Mouse (Mus musculus) E14TG2a.4 (cell line): Measurements from ENCODE around the gene Ncbp1.
A peak's percentile ranks its signal among the peaks of the same experiment; 100 is the strongest.

ENCODE experiments used
- H3K27me3 ChIP-seq: 2 replicates; pipeline ENCODE4 v1.6.1; 2014; ENCODE audit warnings: low read length, control low read depth; ENCODE audit not compliant: insufficient read depth
- H3K36me3 ChIP-seq: 2 replicates; pipeline ENCODE4 v1.6.1; 2014; ENCODE audit warnings: low read length, control low read depth; ENCODE audit not compliant: insufficient read depth
- H3K4me1 ChIP-seq: replicated peaks from 2 replicates; pipeline ENCODE4 v1.6.1; 2014; ENCODE audit warnings: low read depth, low read length, control low read depth
- H3K4me3 ChIP-seq: replicated peaks from 2 replicates; pipeline ENCODE4 v1.5.1; 2014; ENCODE audit warnings: mild to moderate bottlenecking, low read length
- H3K9me3 ChIP-seq: 2 replicates; pipeline ENCODE4 v1.6.1; 2014; ENCODE audit warnings: low read length, control low read depth
- CTCF ChIP-seq: conservative IDR thresholded peaks from 2 replicates; pipeline ENCODE4 v1.5.1; 2014; ENCODE audit warnings: low read length
- NANOG ChIP-seq: IDR thresholded peaks from 2 replicates; pipeline ENCODE4 v1.6.1; 2014; ENCODE audit warnings: borderline replicate concordance, low read length, mixed read lengths
- POU5F1 ChIP-seq: IDR thresholded peaks from 2 replicates; pipeline ENCODE4 v1.6.1; 2014; ENCODE audit warnings: low read length, borderline replicate concordance

The Ncbp1 gene

DNA sequence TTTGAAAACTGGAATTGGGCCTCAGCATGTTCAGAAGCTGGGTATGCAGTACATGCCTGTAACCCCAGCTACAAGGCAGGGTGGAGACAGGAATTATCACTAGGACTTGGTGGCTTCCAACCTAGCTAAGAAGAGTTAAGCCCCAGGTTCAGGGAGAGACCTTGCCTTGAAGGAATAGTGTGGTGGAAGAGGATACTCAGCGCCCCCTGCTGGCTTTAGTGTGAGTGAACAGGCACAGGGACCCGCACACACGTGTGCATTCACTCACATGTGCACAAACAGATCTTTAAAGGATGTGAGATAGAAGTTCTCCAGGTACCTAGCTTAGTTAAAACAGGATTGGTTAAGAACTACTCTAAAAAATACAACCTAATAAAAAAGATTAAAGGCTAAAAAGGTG lies 5.9 kb downstream of the Ncbp1 start:
- TF ChIP-seq POU5F1 (no peak), NANOG (no peak), CTCF (peak; percentile 54)
- Histone ChIP-seq H3K27me3 (peaks cover 5% of the 10 kb centered on the region; the same call in 1 of the 2 replicates), H3K36me3 (peaks cover 42% of the 10 kb centered on the region), H3K4me1 (peaks cover 26% of the 10 kb centered on the region), H3K9me3 (no peaks in the 10 kb centered on the region), H3K4me3 (no peak overlapping the region)

DNA sequence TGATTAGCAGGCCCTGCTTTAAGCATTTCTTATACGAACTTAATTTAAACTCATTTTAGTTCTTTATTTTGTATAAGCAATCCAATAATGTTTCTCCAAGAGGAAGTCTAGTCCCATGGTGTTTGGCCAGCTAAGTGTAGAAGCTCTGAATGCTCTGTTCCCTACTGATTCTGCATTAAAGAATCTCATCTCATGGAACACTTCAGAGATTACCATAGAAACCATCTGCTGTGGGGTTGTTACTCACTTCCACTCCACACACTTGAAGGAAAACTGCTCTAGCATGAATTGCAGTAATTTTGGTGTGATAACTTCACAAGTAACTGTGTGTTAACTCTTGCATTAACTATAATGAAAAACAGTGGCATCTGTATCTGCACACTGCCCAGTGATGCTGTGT lies 8.5 kb downstream of the Ncbp1 start:
- Histone ChIP-seq H3K4me1 (peaks cover 8% of the 10 kb centered on the region; the same call in 1 of the 2 replicates), H3K9me3 (no peaks in the 10 kb centered on the region), H3K36me3 (peaks cover 66% of the 10 kb centered on the region), H3K27me3 (no peaks in the 10 kb centered on the region), H3K4me3 (no peak overlapping the region)
- TF ChIP-seq NANOG: no peak
- no peak for TF ChIP-seq POU5F1
- no peak for TF ChIP-seq CTCF

DNA sequence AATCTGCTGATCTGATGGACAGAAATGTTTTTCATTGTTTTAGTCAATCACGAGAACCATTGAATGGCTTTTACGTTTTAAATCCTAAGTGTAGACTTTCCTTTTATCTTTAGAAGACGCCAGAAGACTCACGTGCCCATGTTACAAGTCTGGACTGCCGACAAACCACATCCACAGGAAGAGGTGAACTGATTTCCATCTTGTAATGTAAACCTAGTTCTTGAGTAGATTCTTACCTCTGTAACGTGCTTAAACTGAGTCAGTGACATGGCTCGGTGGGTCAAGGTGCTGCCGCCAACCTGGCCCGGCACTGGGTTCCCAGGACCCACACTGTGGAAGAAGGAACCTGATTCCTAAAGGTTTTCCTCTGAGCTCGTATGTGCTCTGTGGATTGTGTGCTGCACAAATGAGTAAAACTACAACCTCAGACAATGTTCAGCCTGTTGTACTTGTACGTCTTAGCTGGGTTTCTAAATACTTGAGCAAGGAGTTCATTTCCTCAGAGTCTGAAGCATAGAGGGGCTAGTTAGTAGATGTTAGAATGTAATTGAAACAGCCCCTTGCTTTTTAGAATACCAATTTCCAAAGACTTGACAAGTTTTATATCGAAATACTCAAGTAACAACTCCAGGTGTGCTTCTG lies 13.6 kb downstream of the Ncbp1 start:
- TF ChIP-seq NANOG (no peak), CTCF (no peak), POU5F1 (no peak)
- peaks cover 96% of the 10 kb centered on the region for H3K36me3 ChIP-seq
- peaks cover 8% of the 10 kb centered on the region for H3K4me1 ChIP-seq
- H3K9me3 ChIP-seq: no peaks in the 10 kb centered on the region
- no peak overlapping the region for H3K4me3 ChIP-seq
- no peaks in the 10 kb centered on the region for H3K27me3 ChIP-seq

DNA sequence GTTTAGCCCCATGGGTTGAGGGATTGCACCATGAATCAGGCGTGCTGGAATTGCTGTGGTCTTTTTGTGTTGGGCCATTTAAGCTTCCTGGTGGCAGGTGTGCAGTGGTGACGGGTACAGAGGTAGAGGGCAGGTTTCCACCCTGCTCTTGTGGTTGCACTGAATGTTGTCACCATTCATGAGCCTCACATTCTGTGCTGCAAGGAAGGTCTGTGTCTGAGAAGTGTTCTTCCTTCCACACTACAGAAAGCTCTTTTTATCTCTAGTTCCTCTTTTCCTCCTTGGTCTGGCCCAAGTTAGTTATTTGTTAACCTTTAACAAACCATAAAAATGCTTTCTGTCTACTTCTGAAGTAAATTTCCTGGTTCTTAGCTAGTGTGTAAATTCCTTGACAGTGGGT lies 25.6 kb downstream of the Ncbp1 start:
- no peak overlapping the region for H3K4me3 ChIP-seq
- H3K36me3 ChIP-seq: peaks cover 97% of the 10 kb centered on the region
- no peaks in the 10 kb centered on the region for H3K27me3 ChIP-seq
- TF ChIP-seq CTCF (no peak), POU5F1 (no peak)
- no peaks in the 10 kb centered on the region for H3K9me3 ChIP-seq
- no peaks in the 10 kb centered on the region for H3K4me1 ChIP-seq

DNA sequence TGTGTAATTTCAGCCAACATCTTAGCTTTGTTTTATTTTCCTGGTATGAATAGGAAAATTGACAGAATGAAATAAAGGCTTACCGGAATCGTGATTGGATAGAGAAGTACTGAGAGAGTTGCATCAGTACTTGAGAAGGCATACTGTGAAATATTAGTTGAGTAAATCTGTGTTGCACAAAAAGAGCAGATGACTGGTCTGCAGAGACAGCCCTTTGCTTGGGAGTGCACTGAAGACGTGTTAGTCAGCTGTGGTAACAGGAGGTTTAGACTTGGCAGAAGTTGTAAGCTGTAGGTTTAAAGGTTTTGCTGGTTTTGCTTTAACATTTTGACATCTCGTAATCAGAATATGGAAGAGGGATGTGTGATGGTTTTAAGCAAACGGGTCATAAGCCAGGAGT lies 27.4 kb downstream of the Ncbp1 start:
- no peaks in the 10 kb centered on the region for H3K27me3 ChIP-seq
- TF ChIP-seq CTCF (no peak), POU5F1 (no peak), NANOG (no peak)

DNA sequence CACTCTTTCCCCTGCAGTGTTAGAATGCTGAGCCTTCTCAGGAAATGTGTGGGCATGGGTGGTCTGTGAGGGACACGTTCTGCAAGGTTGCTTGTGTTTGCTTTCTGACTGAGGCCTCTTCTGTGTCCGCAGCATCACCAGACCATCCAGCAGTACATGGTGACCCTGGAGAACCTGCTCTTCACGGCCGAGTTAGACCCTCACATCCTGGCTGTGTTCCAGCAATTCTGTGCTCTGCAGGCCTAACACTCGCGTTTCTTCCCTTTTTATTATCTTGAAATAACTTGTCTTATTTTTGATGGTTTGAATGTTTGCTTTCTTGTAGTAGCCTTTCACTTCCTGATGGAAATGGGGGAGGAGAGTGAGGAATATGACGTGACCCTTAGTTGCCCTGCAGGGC lies 33.3 kb downstream of the Ncbp1 start:
- H3K4me1 ChIP-seq: 0 out of 2 replicates have a peak, but pooled peaks cover 7% of the 10 kb centered on the region
- no peaks in the 10 kb centered on the region for H3K27me3 ChIP-seq
- TF ChIP-seq CTCF: no peak
- TF ChIP-seq NANOG: no peak
- no peak for TF ChIP-seq POU5F1
- H3K36me3 ChIP-seq: peaks cover 94% of the 10 kb centered on the region
- no peak overlapping the region for H3K4me3 ChIP-seq
- H3K9me3 ChIP-seq: no peaks in the 10 kb centered on the region

More for the DNA sequence above, 27.4 kb downstream of the Ncbp1 start:
- no peaks in the 10 kb centered on the region for H3K9me3 ChIP-seq
- no peaks in the 10 kb centered on the region for H3K4me1 ChIP-seq
- peaks cover 96% of the 10 kb centered on the region for H3K36me3 ChIP-seq
- no peak overlapping the region for H3K4me3 ChIP-seq

DNA sequence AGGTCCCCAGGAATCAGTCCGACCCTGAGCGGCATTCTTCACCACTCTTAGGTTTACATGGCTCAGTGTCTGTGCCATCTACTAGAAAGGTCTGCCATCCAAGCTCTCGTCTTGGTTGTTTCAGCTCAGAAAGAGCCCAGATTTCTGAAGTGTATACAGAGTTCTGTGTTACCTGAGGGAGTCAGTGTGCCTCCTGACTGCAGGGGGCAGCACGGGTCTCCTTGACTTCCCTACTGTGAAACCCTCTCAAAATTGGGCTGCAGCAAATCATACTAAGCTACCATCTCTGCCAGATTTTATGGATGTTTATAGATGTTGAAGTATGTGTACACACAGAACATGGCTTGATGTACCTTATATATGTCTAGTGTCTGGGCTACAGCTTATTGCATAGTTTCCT lies 37.9 kb downstream of the Ncbp1 start:
- peaks cover 90% of the 10 kb centered on the region for H3K36me3 ChIP-seq
- H3K9me3 ChIP-seq: no peaks in the 10 kb centered on the region
- TF ChIP-seq CTCF (0 out of 2 replicates have a peak, but pooled peaks have one; percentile 11), NANOG (no peak)
- H3K4me1 ChIP-seq: peaks cover 13% of the 10 kb centered on the region
- no peaks in the 10 kb centered on the region for H3K27me3 ChIP-seq
- H3K4me3 ChIP-seq: no peak overlapping the region

DNA sequence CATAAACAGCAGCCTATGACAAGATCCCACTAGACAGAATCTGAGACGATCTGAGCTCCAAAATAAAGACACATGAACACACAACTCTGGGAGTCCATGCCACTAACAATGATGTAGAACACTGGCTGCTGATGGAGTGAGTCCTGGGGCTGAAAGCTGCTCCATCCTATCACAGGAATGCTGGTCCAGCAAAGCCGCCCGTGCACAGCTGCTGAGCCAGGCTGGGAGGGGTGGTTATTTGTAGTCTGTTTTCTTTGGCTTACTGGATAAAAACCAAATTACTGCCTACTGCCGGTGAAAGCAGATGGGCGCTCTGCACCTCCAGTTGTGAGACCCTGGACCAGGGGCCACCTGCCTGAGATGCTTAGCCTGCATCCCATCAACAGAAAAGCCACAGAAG lies 38.6 kb downstream of the Ncbp1 start:
- TF ChIP-seq POU5F1: no peak
- no peak for TF ChIP-seq CTCF
- TF ChIP-seq NANOG: no peak
- peaks cover 89% of the 10 kb centered on the region for H3K36me3 ChIP-seq
- no peak overlapping the region for H3K4me3 ChIP-seq
- peaks cover 19% of the 10 kb centered on the region for H3K4me1 ChIP-seq
- no peaks in the 10 kb centered on the region for H3K27me3 ChIP-seq
- H3K9me3 ChIP-seq: no peaks in the 10 kb centered on the region

DNA sequence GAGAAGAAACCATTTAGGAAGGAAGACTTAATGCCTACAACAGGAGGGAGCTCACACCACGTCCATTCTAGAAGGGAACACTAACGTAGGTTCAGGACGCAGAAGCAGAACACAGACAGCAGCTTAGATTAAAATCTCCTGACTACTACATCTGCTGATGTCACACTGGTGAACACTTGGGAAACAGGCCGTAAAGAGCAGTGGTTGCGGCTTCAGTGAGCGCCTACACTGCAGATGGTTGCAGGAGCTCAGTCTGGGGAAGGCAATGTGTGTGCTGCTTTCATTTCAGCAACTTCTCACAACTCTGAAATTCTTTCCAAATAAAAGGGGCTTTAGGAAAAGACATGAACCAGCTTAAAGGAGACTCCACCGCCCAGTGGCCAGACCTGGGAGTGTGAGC lies 39.1 kb downstream of the Ncbp1 start:
- Histone ChIP-seq H3K4me3 (no peak overlapping the region), H3K9me3 (no peaks in the 10 kb centered on the region), H3K27me3 (no peaks in the 10 kb centered on the region), H3K36me3 (peaks cover 89% of the 10 kb centered on the region), H3K4me1 (peaks cover 24% of the 10 kb centered on the region)
- TF ChIP-seq POU5F1: no peak
- no peak for TF ChIP-seq NANOG
- TF ChIP-seq CTCF: no peak
